Mouse (Mus musculus) liver, embryonic 12.5 days (tissue): Measurements from ENCODE around the gene Afap1. TPM values are rescaled to one million over a fixed set of nuclear protein-coding genes. Genes with fewer than 3 reads are reported as not detected.

Experiments
- ATAC-seq: fragments of 200-750 bp; cut with Nextera tagmentation; 2 replicates; pipeline ENCODE4 v1.8.0; 2017; ENCODE audit warnings: moderate number of reproducible peaks, mild to moderate bottlenecking, moderate library complexity
- H3K27ac ChIP-seq: fragments of 300-500 bp; sonication (generic); 2 replicates; pipeline ENCODE4 v1.5.1; 2016; ENCODE audit warnings: mild to moderate bottlenecking
- H3K27me3 ChIP-seq: fragments of 300-500 bp; sonication (generic); replicated peaks from 2 replicates; pipeline ENCODE4 v1.6.1; 2016; ENCODE audit warnings: mild to moderate bottlenecking, moderate library complexity
- H3K36me3 ChIP-seq: fragments of 300-500 bp; sonication (generic); 2 replicates; pipeline ENCODE4 v1.6.1; 2016; ENCODE audit warnings: mild to moderate bottlenecking, moderate library complexity
- H3K4me1 ChIP-seq: fragments of 300-500 bp; sonication (generic); 2 replicates; pipeline ENCODE4 v1.6.1; 2016
- H3K4me2 ChIP-seq: fragments of 300-500 bp; sonication (generic); 2 replicates; pipeline ENCODE4 v1.6.1; 2016; ENCODE audit warnings: mild to moderate bottlenecking, moderate library complexity
- H3K4me3 ChIP-seq: fragments of 300-500 bp; sonication (generic); 2 replicates; pipeline ENCODE4 v1.5.1; 2016; ENCODE audit warnings: mild to moderate bottlenecking, moderate library complexity
- H3K9ac ChIP-seq: fragments of 300-500 bp; sonication (generic); 2 replicates; pipeline ENCODE4 v1.6.1; 2016; ENCODE audit warnings: mild to moderate bottlenecking, moderate library complexity
- H3K9me3 ChIP-seq: fragments of 300-500 bp; sonication (generic); replicated peaks from 2 replicates; pipeline ENCODE4 v1.6.1; 2016; ENCODE audit warnings: mild to moderate bottlenecking, moderate library complexity
- WGBS: fragments of 180-500 bp; shearing (Covaris S2); methylation state at CpG from one replicate; pipeline ENCODE4 v1.1.7; 2016; ENCODE audit not compliant: insufficient replicate concordance; 5-methylcytosine and 5-hydroxymethylcytosine counted together
- polyA plus RNA-seq: library from polyadenylated mRNA; unstranded; fragments of >200 nt; fragmentation: Nextera tagmentation; extraction: Ambion mirVana; gene quantifications from 2 replicates; pipeline ENCODE4 v1.2.1, GENCODE M21; 2016

Gene Afap1
- polyA plus RNA-seq, 1 experiment from 2014 or later, result 2.7 TPM

DNA sequence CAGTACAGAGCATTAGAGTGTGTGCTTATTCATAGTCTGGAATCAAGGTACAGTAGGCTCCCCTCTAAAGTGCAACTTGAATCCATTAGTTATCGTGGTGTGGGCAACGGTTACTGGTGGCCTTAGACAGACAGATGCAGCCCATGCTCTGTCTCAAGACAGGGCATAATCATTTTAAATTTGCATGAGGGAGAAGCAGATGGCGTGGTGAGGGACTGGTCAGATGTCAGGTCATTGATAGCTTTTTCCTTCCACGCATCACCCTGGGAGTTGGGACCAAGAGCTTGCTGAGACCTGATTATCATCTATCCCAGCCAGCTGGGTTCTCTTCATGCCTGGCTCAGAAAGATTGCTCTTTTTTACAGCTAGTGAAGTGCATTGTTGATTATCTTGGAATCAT, 27.0 kb downstream of the Afap1 start:
- WGBS, result 48% methylated on average over 4 of the region's 4 CpGs

DNA sequence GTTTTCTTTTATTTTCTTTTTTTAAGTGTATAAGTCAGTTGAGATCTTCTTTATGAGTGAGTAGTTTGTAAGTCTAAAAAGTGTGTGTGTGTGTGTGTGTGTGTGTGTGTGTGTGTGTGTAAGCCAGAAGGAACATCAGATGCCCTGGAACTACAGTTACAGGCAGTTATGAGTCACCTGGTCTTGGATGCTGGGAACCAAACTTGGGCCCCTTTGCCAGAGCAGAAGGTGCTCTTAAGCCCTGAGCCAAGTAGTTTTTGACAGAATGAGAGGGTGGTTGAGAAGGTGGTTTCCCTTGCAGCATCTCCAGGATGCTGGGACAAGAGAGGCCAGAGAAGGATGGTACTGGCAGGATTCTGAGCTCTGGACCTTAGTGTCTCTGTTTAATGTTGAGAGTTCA, 27.4 kb downstream of the Afap1 start:
- H3K4me1 ChIP-seq, result 0 out of 2 replicates have a peak, but pooled peaks cover 3% of the 10 kb centered on the region
- 0 out of 2 replicates have a peak overlapping the region, but pooled peaks have one; percentile 57 for H3K27ac ChIP-seq

More for the DNA sequence above, 27.0 kb downstream of the Afap1 start:
- Histone ChIP-seq H3K4me3 (no peak overlapping the region), H3K27me3 (no peaks in the 10 kb centered on the region), H3K4me1 (0 out of 2 replicates have a peak, but pooled peaks cover 3% of the 10 kb centered on the region), H3K9ac (no peak overlapping the region), H3K36me3 (no peaks in the 10 kb centered on the region), H3K27ac (no peak overlapping the region), H3K4me2 (no peak overlapping the region), H3K9me3 (no peaks in the 10 kb centered on the region)
- no peak for ATAC-seq

GRCm38 (mm10) chr5:35921141-35921540, 28.0 kb downstream of the Afap1 start:
- Histone ChIP-seq H3K4me2 (no peak overlapping the region), H3K9me3 (no peaks in the 10 kb centered on the region), H3K36me3 (no peaks in the 10 kb centered on the region), H3K27me3 (no peaks in the 10 kb centered on the region), H3K4me3 (no peak overlapping the region), H3K9ac (no peak overlapping the region), H3K4me1 (0 out of 2 replicates have a peak, but pooled peaks cover 3% of the 10 kb centered on the region), H3K27ac (peak overlapping the region; percentile 57)
- WGBS, result 62% methylated on average over 6 of the region's 6 CpGs
- ATAC-seq, result no peak

More for the DNA sequence above, 27.4 kb downstream of the Afap1 start:
- ATAC-seq, result no peak
- H3K27me3 ChIP-seq, result no peaks in the 10 kb centered on the region
- no peak overlapping the region for H3K4me3 ChIP-seq
- no peak overlapping the region for H3K9ac ChIP-seq
- H3K4me2 ChIP-seq, result no peak overlapping the region
- H3K36me3 ChIP-seq, result no peaks in the 10 kb centered on the region
- no peaks in the 10 kb centered on the region for H3K9me3 ChIP-seq

DNA sequence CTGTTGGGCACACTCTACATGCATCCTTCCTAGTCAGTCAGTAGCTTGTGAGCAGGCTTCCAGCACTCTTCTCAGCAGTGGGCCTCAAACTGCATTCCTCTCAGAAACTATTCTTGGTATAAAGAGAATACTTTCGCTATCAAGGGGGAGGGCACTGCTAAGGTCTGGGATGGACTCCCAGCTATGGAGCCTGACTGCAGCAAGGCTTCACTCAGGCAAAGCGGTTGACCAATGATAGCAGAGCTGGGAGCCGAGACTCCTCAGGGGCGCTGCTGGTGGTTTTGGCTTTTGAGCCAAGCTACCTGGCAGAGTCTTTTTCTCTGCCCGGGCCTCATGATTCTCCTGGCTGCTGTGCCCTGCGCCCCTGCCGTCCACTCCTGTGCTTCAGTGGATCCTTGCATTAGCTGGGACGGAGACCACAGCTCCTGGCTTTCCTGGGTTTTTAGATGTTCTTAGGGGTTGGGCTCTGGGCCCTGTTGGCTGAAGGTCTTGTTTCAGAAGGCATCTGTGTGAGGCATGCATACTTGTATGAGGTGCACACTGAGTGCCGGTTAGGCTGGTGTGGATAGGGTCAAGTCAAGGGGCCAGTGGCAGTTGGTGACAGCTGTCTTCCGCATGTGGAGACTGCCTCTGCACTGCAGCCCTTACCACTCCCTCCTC, 28.6 kb downstream of the Afap1 start:
- no peak overlapping the region for H3K4me3 ChIP-seq
- no peaks in the 10 kb centered on the region for H3K9me3 ChIP-seq
- no peaks in the 10 kb centered on the region for H3K27me3 ChIP-seq
- peak overlapping the region; percentile 57; the same call in 1 of the 2 replicates for H3K27ac ChIP-seq
- WGBS, result 58% methylated on average over 10 of the region's 10 CpGs
- H3K4me2 ChIP-seq, result no peak overlapping the region
- no peak for ATAC-seq
- H3K4me1 ChIP-seq, result 0 out of 2 replicates have a peak, but pooled peaks cover 3% of the 10 kb centered on the region
- H3K9ac ChIP-seq, result no peak overlapping the region
- H3K36me3 ChIP-seq, result no peaks in the 10 kb centered on the region

GRCm38 (mm10) chr5:35923448-35923847, 30.3 kb downstream of the Afap1 start:
- Histone ChIP-seq H3K4me1 (0 out of 2 replicates have a peak, but pooled peaks cover 3% of the 10 kb centered on the region), H3K4me2 (no peak overlapping the region), H3K9ac (no peak overlapping the region), H3K27me3 (no peaks in the 10 kb centered on the region), H3K9me3 (no peaks in the 10 kb centered on the region), H3K27ac (no peak overlapping the region), H3K4me3 (no peak overlapping the region), H3K36me3 (no peaks in the 10 kb centered on the region)
- WGBS, result 66% methylated on average over 6 of the region's 6 CpGs
- ATAC-seq, result no peak

- Histone ChIP-seq H3K4me1 (no peaks in the 10 kb centered on the region), H3K4me2 (no peak overlapping the region), H3K4me3 (no peak overlapping the region), H3K27ac (no peak overlapping the region), H3K36me3 (no peaks in the 10 kb centered on the region), H3K27me3 (no peaks in the 10 kb centered on the region), H3K9ac (no peak overlapping the region), H3K9me3 (no peaks in the 10 kb centered on the region)
- 51% methylated on average over 12 of the region's 12 CpGs for WGBS
- no peak for ATAC-seq
These were observed 32.1 kb downstream of the Afap1 start for GRCm38 (mm10) chr5:35925171-35925634.

DNA sequence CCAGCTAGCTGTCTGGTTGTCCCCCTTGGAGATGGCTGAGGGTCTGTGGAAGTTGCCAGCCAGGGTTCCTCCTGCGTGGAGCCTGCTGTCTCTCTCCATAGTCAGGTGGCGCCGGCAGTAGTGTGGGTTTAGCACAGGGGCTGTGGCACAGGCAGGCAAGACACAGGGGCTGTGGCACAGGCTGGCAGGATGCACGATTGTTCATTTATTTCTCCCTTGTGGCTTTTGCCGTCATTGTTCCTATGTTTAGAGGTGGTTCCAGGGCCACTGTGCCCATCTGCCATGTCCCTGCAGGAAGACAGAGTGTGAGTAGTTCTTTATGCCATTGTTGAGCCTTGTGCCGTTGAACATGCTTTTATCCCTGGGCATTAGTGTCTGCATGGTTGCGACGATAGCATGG, 33.4 kb downstream of the Afap1 start:
- ATAC-seq, result no peak
- H3K9me3 ChIP-seq, result no peaks in the 10 kb centered on the region
- H3K9ac ChIP-seq, result no peak overlapping the region
- WGBS, result 70% methylated on average over 8 of the region's 8 CpGs
- H3K4me3 ChIP-seq, result no peak overlapping the region
- no peak overlapping the region for H3K27ac ChIP-seq
- no peak overlapping the region for H3K4me2 ChIP-seq
- H3K27me3 ChIP-seq, result no peaks in the 10 kb centered on the region
- no peaks in the 10 kb centered on the region for H3K4me1 ChIP-seq
- H3K36me3 ChIP-seq, result no peaks in the 10 kb centered on the region

DNA sequence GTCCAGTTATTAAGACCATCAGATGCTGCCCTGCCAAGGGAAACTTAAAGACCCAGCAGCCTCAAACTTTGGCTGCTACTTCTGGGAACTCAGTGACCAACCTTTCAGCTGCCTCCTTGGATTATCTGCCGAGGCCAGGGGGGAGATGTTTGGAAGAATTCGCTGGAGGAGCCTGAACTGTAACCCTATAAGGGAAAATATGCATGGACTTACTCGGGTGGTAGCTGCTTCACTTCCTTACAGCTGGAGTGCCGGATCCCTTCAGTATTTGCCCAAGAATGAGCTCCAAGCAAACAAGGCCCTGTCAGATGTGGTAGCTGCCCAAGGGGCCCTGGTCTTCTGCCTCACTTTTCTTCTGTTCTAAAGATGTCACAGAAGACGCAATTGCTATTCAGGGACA, 38.2 kb downstream of the Afap1 start:
- Histone ChIP-seq H3K27ac (no peak overlapping the region), H3K4me2 (no peak overlapping the region), H3K4me1 (no peaks in the 10 kb centered on the region), H3K27me3 (no peaks in the 10 kb centered on the region), H3K36me3 (no peaks in the 10 kb centered on the region), H3K9me3 (no peaks in the 10 kb centered on the region), H3K4me3 (no peak overlapping the region), H3K9ac (no peak overlapping the region)
- ATAC-seq, result no peak
- 54% methylated on average over 5 of the region's 5 CpGs for whole genome bisulfite sequencing

DNA sequence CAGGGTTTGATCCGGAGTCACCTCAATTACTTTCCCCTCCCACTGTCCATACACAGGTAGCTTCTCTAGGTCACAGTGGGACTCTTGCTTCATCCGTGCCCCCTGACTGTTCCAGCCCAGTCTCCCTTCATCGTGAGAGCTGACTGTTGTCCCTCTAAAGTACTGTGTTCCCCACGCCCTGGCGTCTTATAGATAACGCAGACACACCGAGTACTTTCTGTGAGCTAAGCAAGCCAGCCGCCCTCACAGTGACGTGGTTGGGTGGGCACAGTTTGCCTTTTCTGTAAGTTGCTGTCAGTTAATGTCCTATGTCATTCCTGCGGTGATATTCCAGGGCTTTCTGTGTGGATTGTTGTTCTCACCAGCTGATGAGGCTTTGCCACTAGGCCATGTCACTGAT, 39.9 kb downstream of the Afap1 start:
- Histone ChIP-seq H3K9ac (no peak overlapping the region), H3K9me3 (no peaks in the 10 kb centered on the region), H3K36me3 (no peaks in the 10 kb centered on the region), H3K27ac (no peak overlapping the region), H3K4me3 (no peak overlapping the region), H3K4me1 (no peaks in the 10 kb centered on the region), H3K27me3 (no peaks in the 10 kb centered on the region), H3K4me2 (no peak overlapping the region)
- ATAC-seq, result no peak
- WGBS, result 64% methylated on average over 10 of the region's 10 CpGs

GRCm38 (mm10) chr5:35935939-35936338, 42.8 kb downstream of the Afap1 start:
- Histone ChIP-seq H3K4me3 (no peak overlapping the region), H3K36me3 (no peaks in the 10 kb centered on the region), H3K9ac (no peak overlapping the region), H3K27ac (no peak overlapping the region), H3K4me2 (no peak overlapping the region), H3K4me1 (no peaks in the 10 kb centered on the region), H3K27me3 (no peaks in the 10 kb centered on the region), H3K9me3 (no peaks in the 10 kb centered on the region)
- 64% methylated on average over 7 of the region's 7 CpGs for WGBS
- no peak for ATAC-seq

GRCm38 (mm10) chr5:35938249-35939223, 45.4 kb downstream of the Afap1 start:
- WGBS, result 55% methylated on average over 10 of the region's 10 CpGs
- ATAC-seq, result no peak
- Histone ChIP-seq H3K4me1 (no peaks in the 10 kb centered on the region), H3K27ac (no peak overlapping the region), H3K9ac (no peak overlapping the region), H3K36me3 (no peaks in the 10 kb centered on the region), H3K27me3 (no peaks in the 10 kb centered on the region), H3K4me3 (no peak overlapping the region), H3K9me3 (no peaks in the 10 kb centered on the region), H3K4me2 (no peak overlapping the region)

- Histone ChIP-seq H3K9me3 (no peaks in the 10 kb centered on the region), H3K27ac (no peak overlapping the region), H3K4me3 (no peak overlapping the region), H3K4me2 (no peak overlapping the region), H3K4me1 (no peaks in the 10 kb centered on the region), H3K9ac (no peak overlapping the region), H3K27me3 (no peaks in the 10 kb centered on the region), H3K36me3 (no peaks in the 10 kb centered on the region)
- ATAC-seq, result no peak
- 56% methylated on average over 6 of the region's 6 CpGs for WGBS
These were observed 46.8 kb downstream of the Afap1 start for GRCm38 (mm10) chr5:35939958-35940357.
